Mouse (Mus musculus) forelimb bud, embryonic 11.5 days (tissue): ENCODE data around the gene Gtsf1l.

ENCODE experiments used
- DNase-seq: peaks from one replicate; pipeline ENCODE4 v3.0.0-alpha.2; 2012; ENCODE audit warnings: low read depth, low spot score

Gene Gtsf1l

DNA sequence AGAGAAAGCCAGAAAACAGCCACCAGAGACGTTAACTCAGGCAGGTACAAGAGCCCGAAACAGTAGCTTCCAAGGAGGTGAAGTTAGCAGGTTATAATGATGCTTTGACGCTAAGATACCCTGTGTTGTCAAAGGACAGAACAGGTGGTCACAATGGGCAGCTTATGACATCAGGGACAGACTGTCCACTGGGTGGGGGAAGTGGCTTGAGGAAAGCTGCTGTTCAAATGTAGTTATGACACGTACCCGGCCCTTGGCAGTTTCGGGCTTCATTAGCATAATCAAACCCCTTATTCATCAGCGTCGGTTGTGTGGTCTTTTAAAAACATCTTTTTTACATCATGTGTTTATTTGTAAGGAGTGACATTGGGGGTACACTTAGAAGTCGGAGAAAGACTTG, at the start of gene Gtsf1l:
Gene Gtsf1l, minus strand, starts transcription at position 128 of the 400 bp plus-strand sequence.
- DNase-seq = no peak

- DNase-seq = no peak
Measured at GRCm38 (mm10) chr2:163136996-163137395, 49.3 kb upstream of the Gtsf1l start.

DNA sequence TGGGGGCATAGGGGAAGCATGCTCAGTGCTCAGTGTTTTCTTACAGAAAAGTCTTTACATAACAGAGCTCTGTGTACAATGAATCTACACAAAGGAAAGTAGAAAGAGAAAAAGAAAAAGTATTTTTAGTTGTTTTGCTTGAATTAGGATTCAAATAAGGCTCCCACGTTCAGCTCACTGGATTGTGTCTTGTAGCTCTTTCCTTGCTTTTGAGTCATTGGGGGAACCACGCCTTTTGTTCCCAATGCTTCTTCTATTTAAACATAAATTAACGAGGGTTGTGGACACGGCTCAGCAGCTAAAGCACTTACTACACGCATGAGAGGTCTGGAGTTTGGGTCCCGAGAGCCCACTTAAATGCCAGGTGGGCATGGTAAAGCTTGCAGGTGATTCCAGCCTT, 48.3 kb upstream of the Gtsf1l start:
- no peak for DNase-seq

DNA sequence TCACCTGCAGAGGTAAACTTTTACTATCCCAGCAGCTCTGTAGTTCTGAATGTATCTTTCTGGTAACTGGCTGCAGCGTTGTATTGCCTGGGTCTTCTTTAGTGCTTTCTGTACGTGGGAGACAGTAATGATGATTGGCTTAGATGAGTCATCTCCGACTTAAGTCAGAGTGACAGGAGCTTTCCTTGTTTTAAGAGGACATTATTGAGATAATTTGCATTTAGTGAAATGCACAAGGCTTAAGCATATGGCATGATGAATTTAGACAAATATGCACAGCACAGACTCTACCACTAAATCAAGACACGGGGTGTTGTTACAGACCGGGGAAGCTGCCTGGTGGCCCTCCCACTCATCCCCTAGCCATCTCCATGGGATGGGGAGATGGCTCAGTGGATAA, 44.7 kb upstream of the Gtsf1l start:
- no peak for DNase-seq

DNA sequence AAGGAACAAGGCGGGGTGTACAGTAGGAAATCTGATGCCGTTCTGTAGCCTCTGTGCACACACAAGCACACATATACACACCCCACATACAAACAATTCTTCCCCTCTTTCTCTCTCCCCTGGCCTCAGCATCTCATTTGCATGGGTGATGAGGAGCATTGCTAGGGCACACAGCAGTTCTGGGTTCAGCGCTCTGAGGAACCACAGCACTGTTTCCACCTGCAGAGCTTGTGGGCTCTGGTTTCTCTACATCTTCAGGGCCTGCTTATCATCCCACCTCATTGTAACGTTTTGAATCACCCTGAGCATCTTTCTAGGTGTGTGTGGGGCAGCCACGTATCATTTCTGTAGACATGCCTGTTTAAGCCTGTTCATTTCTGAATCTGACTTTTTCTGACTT, 43.2 kb upstream of the Gtsf1l start:
- no peak for DNase-seq

DNA sequence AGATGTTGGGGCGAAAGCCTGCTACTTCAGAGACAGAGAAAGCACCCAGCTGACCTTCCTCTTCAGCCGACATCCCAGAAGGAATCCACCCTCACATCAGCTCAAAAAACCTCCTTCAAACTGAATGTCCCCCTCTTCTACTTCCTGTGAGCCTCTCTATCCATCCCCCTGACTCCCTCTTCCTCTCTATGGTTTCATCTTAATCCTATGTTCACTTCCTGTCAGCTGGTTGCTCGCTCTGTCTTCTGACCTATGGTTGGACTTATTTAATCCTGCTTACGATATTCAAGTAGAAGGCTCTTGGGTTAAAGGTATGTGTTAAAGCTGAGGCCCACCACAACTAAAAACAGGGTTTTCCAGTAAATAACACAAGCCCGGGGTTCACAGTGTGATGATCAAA, 35.8 kb upstream of the Gtsf1l start:
- no peak for DNase-seq

DNA sequence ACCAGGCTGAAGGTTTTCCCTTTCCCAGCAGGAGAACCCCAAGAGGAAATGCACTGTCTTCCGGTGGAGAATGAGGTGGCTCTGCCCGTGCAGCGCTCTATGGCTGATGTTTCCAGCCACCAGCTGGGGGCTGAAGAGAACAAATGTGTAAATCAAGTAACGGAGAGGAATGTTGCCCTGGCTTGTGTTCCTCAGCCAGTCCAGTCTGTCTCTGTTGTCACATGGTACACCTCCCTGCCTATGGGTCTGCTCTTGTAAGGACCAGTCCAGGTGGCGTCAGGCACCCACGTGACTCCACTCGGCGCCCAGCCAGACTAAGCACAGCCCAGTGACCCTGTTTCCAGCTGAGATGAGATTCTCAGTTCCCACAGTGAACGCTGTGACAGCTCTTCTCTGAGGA, 34.7 kb upstream of the Gtsf1l start:
- DNase-seq = peak; percentile 72

DNA sequence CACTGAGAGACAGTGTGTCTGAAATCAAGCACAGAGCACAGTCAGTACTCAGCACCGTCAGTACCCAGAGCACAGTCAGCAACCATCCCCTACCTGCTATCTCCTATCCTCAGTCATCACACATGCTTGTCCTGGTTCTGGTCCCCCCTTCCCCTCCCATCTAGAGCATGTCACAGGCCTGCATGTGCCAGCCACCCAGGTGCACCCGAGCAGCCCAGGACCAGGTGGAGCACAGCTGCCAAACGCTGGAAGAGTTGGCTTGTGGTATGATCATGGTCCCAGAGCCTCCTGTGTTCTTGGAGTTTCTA, 33.7 kb upstream of the Gtsf1l start:
- no peak for DNase-seq

- DNase-seq = no peak
Measured at GRCm38 (mm10) chr2:163120626-163121352, 33.1 kb upstream of the Gtsf1l start.

DNA sequence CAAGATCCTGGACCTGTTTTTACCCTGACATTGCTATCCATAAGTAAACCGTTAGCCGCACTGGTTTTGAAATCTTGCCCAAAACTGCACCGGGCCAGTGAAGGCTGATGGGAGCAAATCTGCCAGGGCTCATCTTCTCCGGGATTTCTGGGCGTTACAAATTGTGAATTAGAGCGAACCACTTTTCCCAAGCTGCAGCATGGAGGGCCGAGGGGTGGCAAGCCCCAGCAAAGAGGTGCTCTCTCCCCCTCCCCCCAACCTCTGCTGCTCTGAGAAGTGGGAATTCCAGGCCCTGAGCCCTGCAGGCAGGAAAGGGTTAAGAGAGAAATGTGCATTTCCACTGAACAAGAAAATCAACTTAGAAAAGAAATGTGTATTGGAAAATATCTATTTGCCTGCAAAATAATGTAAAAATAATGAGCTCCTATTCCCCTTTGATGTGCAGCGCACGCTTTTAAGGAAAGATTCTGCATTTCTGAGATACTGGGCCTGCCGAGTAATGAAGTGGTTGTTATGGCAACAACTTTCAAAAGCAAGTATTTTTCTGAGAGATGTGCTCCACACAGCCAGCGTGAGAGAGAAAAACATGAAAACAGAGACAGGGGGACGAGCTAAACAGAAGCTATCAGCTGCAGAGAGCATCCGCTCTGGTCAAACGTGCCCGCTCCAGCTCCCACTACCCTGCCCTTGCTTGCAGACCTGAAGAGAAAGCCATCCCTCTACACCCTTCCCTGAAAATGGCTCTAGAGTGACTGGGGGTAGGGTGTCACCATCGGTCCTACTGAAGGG, 24.0 kb upstream of the Gtsf1l start:
- DNase-seq = no peak

DNA sequence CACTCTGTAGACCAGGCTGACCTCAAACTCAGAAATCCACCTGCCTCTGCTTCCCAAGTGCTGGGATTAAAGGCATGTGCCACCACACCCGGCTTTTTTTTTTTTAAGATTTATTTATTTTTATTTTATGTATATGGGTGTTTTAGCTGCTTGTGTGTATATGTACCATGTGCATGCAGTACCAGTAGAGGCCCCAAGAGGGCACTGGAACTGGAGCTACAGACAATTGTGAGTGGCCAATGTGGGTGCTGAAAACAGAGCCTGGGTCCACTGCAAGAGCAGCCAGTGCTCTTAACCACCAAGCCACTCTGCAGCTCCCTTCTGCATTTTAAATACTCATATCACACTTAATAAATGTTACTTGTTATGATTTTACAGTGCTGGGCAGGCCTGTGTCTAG, 23.1 kb upstream of the Gtsf1l start:
- DNase-seq = no peak

DNA sequence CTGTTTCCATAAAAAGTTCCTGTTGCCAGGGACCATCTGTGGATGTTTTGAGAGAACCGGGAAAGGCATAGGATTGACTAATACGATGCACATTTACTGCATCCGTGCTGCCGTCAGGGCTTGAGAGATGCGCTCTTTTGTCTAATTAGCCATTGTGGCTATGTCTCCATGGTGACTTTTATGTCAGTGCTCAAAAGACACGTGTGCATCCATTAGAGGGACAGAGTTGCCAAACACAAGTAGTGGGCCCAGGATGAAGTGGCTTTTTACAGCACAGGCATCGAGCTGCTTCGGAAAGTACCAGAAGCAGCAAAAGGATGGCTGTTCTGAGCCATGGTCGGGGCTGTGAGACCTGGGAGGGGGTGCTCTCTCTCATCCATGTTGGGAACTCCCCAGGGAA, 20.7 kb upstream of the Gtsf1l start:
- no peak for DNase-seq

DNA sequence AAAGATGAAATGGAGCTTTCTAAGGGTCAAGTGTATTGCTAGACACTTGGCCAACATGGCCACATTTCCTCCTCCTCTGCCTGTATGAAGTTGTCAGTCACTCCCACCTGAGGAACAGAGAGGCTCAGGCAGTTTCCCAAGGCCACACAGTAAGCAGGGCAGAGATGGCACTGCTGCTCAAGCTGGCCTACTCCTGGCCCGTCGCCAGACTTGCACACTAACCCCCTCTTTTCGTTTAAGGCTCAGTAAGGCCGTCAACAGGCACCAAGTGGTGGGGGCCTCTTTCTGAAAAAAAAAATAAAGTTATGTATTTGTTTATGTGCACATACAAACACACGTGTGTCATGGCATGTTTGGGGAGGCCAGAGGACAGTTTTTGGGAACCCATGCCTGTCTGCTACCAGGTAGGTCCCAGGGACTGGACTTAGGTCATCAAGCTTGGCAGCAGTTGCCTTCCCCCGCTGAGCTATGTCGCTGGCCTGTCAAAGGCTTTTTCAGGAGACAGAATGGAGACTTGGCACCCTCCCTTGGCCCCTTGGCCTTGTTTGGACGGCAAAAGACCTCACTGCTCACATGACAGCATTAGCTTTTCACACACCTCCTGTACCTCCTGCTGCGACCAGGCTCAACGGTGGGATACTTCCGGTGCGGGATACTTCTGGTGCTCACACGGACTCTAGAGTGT, 16.6 kb upstream of the Gtsf1l start:
- DNase-seq = no peak

DNA sequence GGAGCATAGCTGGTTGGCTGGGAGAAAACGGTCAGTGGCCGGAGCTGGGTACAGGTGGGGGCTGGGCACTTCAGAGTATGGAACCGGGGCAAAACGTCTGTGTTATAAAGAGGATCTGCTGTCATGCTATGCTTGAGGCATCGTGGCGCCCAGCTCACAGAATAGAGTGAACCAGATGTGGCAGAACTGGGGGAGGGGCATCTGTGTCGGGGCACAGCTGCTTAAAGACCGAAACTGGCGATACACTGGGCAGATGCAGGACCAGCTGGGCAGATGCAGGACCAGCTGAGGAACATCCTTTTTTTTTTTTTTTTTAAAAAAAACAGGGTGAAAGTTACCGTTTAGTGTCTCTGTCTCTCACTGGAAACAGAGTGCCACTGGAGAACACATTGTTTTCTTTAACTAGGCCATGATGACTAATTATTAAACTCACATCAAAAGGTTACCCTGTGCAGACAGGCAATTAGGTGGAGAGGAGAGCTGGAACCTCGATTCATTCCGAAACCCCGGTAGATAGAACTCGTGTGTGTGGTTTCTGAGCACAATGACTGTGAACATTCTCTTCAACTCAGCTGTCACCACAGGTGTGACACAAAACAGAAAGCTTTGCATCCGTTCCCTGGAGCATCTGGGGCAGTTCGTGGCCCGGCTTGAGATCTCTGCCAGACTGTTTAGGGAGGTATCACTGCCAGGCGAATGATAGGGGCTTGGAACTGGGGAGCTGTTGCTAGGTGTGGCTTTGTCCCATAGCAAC, 15.4 kb upstream of the Gtsf1l start:
- DNase-seq = no peak

DNA sequence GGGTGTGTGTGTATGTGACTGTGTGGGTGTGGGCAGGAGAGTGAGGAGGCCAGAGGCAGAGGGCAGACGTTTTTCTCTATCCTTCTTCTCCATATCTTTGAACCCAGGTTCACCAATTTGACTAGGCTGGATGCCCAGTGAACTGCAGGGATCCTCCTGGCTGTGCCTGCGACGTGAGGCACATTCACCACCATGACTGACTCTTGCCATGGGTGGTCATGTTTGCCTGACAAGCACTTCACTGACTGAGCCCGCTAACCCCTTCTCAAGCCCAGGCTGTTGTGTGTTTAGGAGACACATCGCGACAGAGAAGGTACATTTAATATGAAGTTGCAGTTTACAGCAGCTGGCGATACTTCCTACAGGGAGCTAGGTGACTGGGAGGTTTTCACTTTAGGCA, 14.6 kb upstream of the Gtsf1l start:
- no peak for DNase-seq

- peak; percentile 69 for DNase-seq
Measured at GRCm38 (mm10) chr2:163101646-163102203, 14.1 kb upstream of the Gtsf1l start.

- no peak for DNase-seq
Measured at GRCm38 (mm10) chr2:163100551-163100950, 12.9 kb upstream of the Gtsf1l start.

DNA sequence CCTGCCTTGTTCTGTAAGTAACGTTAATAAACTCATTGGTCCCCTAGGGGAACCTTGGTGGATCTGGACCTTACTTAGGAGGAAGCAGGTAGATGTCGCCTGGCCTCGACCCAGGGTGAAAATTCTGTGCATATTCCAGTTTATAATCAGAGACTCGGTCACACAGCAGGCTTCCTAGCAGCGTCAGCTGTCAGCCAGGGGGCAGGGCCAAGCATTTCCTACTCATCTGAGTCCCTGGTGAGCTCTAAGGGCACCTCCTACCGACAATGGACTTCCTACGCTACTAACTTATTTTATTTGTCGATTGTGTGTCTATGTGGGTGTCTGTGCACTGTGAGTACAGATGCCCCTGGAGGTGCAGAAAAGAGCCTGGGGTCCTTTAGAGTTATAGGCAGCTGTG, 12.3 kb upstream of the Gtsf1l start:
- no peak for DNase-seq

GRCm38 (mm10) chr2:163095784-163096183, 8.1 kb upstream of the Gtsf1l start:
- no peak for DNase-seq

GRCm38 (mm10) chr2:163094909-163095308, 7.3 kb upstream of the Gtsf1l start:
- DNase-seq = no peak

DNA sequence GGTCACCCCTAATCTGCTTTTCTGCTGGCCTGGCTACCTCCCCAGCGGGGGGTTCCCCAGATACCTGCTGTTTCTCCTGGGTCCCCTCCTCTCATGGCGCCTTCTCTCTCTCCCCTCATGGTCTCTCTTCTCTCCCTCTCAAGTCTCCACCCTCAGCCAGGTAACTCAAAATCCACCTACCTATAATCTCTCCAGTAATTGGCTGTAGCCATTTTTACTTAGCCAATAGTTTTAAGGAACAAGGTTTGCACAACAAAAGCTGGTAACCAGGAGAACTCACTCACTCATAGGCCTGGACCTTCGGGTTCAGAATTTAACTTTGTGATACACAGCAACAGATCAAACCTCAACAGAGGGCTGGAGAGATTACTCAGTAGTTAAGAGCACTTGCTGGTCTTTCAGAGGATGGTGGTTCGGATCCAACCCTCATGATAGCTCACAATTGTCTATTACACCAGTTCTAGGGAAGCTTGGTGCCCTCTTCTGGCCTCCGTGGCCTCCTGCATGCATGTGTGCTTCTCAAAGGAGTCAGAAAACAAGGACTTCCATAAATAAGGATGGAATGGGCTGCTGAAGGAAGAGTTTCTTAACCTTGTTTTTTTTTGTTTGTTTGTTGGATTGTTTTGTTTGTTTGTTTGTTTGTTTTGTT, 1.9 kb upstream of the Gtsf1l start:
- no peak for DNase-seq
